Mouse (Mus musculus) brain, embryonic 14.5 days (tissue): Measurements from ENCODE around the gene Dchs1. TPM values are rescaled to one million over a fixed set of nuclear protein-coding genes. Genes with fewer than 3 reads are reported as not detected.

Experiments used
- DNase-seq: peaks from one replicate; pipeline ENCODE4 v3.0.0-alpha.2; 2011; ENCODE audit warnings: low read depth
- CTCF ChIP-seq: fragments of 200-500 bp; IDR thresholded peaks from 2 replicates; pipeline ENCODE4 v1.5.1; 2012; ENCODE audit warnings: inconsistent platforms, mild to moderate bottlenecking, moderate library complexity, borderline replicate concordance; ENCODE audit not compliant: insufficient read depth, insufficient read length; ENCODE audit errors: extremely low read depth
- POLR2A ChIP-seq: fragments of 200-500 bp; IDR thresholded peaks from 2 replicates; pipeline ENCODE4 v1.6.1; 2012; ENCODE audit warnings: mild to moderate bottlenecking, inconsistent platforms, borderline replicate concordance; ENCODE audit not compliant: poor library complexity, insufficient read depth, insufficient read length, severe bottlenecking; ENCODE audit errors: extremely low read depth
- polyA plus RNA-seq: library from polyadenylated mRNA; depleted of rRNA; stranded (reverse); fragments of >200 nt; gene quantifications from 2 replicates; pipeline ENCODE4 v1.2.3, GENCODE M21; 2012

Gene Dchs1
- polyA plus RNA-seq, 1 experiment, result 87.4 TPM

DNA sequence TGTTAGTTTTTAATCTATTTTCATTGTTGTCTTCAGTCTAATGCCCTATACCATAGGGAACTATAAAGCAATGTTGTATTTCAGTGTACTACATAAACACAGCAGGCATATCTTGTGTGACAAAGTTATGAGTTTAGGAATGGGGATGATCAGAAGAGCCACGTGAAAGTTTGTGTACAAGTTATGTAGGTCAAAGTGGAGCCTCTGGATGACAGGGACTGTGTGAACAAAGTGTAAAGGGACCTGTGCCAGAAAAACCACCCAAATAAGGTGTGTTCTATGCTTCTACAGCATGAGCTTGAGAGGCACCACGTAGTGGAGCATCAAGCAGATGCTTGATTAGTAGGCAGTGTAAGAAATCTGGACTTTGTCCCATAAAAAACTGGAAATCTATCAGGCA is 19.3 kb upstream of the Dchs1 start:
- no peak for TF ChIP-seq POLR2A
- no peak for TF ChIP-seq CTCF
- DNase-seq, result no peak

DNA sequence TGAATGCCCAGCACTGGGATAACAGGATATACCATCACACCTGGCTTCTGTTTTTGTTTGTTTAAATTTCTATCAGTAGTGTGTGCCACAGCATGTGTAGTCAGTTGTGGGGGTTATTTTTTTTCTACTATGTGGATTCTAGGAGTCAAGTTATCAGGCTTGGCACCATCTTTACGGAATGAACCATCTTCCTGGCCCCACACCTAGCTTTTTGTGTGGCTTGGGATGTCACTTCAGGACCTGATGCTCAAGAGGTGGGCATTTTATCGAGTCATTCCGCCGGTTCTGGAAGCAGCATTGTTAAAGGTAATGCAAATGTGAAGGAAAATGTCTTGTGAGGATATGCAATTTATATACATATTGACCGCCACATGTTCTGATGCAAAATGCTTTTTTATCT is 18.7 kb upstream of the Dchs1 start:
- no peak for DNase-seq
- no peak for TF ChIP-seq POLR2A

DNA sequence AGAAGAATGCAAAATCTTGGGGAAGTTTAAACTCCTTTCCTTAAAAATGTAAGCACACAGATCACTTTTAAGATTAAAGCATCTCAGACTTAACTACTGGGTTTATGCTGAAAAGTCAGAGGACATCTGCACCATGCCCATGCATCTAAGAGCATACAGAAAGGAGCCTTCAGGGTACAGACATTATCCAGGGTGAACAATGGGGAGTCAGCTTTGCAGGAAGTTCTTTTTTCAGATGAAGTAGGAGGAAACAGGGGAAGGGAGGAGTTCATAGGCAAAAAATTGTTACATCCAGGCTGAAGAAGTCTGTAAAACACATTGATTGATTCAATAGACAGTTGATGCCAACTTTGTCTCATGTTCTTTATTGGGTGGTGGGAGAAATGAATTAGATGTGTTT is 16.0 kb upstream of the Dchs1 start:
- DNase-seq, result no peak
- TF ChIP-seq CTCF (no peak), POLR2A (no peak)

DNA sequence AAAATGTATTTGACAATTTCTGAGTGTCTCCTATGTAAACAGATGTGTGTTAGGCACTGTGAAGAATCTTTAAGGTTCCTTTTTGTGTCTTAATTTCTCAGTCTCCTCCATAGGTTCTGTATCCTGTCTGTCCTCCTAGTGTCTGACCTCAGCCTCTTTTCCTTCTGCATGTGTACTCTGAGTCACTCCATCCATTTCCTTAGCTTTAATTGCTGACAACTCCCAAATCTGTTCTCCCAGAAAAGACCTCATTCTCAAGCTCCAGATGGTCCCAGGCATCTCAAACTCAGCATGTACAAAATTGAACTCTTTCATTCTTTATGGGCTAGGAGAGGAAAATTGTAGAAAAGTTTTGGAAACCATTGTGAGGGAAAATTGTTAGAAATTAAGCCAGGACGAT is 15.3 kb upstream of the Dchs1 start:
- no peak for TF ChIP-seq POLR2A
- no peak for TF ChIP-seq CTCF
- no peak for DNase-seq

DNA sequence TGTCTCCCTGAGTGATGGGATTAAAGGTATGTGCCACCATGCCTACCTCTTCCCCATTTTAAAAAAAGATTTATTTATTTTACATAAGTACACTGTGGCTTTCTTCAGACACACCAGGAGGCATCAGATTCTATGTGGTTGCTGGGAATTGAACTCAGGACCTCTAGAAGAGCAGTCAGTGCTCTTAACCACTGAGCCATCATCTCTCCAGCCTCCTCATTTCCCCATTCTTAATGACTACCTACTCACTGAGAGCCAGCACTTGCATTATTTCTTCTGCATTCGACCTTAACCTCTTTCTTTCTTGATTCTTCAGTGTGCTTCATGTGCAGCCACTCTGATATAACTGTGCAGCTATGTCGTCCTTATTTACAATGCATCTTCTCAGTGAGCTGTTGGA is 14.9 kb upstream of the Dchs1 start:
- no peak for DNase-seq
- TF ChIP-seq POLR2A (no peak), CTCF (no peak)

DNA sequence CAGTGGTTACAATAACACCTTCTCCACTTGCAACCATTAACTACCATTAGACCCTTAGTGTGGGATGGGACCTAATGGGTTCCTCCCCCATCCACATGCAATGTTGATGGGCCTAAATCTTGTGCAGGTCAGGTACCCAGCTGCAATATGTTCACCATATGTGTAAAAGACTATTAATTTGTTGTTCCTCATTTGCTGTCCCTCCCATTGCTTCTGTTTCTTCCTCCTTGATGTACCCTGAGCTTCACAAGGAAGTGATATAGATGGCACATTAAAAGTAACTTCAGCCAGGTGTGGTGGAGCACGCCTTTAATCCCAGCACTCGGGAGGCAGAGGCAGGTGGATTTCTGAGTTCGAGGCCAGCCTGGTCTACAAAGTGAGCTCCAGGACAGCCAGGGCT is 9.5 kb upstream of the Dchs1 start:
- no peak for DNase-seq
- TF ChIP-seq CTCF (no peak), POLR2A (no peak)

DNA sequence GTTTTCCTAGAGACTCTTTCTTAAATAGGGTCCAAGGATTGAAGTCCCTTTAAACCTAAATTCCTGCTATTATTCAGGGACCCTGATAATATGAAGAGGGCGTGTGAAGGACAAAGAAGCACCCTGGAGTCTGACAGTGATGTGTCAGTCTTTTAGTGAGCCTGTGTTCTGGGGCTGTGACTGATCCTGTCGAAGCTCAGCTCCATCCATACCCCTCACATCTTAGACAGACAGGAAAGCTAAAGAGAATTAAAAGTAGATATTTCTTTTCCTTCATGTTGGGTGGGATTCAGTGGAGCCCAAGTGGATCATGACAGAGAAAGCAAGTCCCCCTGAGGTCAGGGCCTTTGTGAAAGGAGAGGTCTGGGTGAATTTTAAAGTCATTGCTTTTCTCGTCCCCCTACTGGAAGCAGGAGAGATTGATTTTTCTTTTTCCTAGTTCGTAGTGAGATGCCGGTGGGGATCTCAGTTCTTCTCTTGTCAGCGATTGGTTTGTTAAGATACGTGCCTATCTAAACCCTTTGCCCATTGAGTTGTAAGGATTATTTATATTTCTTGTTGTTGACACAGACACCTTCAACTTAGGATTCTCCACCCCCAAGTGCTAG is 8.4 kb upstream of the Dchs1 start:
- TF ChIP-seq POLR2A, result no peak
- TF ChIP-seq CTCF, result peak; percentile 27; the same call in 1 of the 2 replicates
- no peak for DNase-seq

DNA sequence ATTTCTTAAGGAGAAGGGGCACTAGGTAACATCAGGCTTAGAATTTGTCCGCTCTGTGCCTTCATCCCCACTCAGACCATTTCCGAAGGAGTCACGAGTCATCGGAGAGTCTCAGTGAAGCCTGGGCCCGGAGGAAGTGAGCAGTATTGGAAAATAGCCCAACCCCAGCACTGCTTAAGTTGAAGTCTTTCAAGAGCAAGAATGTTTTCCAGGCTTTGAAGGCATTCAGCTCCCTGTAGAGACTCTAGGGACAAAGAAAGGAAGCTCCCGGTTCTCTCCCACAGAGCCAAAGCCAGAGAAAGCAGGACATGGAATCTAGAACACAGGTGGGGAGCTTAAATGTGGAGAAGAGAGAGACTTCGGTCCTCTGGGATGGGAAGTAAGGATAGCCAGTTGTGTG is 6.2 kb upstream of the Dchs1 start:
- TF ChIP-seq CTCF (no peak), POLR2A (no peak)
- DNase-seq, result no peak

DNA sequence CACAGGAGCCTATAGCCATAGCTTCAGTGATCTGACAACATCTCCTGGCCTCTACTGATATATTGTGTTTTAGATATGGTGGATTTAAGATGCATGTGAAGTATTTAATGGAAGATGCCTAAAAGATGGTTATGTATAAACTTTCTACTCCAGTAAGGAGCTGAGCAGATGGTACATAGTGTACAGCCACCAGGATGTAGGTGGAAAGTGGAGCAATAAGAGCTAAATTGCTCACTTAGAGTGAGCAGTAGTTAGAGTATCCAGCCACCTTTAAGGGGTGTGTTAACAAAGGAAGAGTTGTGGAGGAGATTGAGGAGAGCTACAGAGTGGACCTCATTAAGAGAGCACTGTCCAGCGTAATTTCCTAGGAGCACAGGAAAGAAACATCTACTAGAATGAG is 3.7 kb upstream of the Dchs1 start:
- no peak for DNase-seq
- no peak for TF ChIP-seq CTCF
- no peak for TF ChIP-seq POLR2A

DNA sequence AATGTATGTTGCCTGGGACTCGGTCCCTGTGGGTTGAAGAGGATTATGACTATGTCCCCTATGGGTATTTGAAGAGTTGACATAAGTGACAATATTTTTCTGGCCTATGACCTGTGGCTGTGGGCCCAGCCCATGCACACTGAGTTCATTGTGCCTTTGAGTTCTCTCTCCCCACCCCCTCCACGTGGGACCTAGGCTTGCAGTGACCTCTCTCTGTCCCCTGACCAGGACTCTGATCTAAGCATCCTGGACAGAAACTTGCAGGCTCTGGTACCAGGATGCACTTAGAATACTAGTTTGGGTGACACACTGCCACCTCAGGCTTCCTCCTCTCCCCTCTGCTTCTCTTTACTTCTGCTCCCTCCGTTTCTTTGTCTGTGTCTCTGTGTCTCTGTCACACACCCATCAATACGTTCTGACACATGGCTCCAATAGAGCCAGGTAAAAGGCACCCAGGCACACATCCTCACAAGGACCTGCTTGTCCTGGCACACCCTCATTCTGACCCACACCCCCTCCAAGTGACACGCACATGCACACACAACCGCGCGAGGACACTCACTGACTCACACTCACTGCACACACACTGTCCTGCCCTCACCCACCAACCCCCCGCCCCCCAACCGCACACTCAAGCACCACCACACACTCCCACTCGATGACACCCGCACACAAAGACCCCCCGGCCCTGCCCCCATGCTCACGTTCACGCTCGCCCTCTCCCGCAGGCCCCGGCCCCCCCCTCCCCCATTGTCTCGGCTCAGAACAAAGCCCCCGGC is 759 bp downstream of the Dchs1 start:
- peak; percentile 68 for DNase-seq
- TF ChIP-seq POLR2A (no peak), CTCF (no peak)

DNA sequence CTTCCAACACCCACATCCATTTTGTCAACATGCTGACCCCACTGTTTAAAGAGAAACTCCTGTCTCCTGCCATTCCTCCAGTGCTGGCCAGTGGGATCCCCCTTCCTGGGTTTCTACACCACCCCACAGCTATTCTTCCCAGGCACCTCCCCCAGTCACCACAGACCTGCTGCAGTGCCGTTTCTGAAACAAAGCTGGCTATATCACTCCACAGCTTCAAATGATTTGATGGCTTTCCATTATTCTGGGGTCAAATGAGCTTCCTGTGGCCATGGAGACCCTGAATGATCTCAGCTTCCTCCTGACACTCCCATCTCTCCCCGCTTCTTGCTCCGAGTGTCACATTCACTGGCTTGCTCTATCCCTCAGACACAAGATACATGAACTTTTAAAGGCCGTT is 2.9 kb downstream of the Dchs1 start:
- TF ChIP-seq POLR2A, result no peak
- no peak for TF ChIP-seq CTCF
- no peak for DNase-seq

DNA sequence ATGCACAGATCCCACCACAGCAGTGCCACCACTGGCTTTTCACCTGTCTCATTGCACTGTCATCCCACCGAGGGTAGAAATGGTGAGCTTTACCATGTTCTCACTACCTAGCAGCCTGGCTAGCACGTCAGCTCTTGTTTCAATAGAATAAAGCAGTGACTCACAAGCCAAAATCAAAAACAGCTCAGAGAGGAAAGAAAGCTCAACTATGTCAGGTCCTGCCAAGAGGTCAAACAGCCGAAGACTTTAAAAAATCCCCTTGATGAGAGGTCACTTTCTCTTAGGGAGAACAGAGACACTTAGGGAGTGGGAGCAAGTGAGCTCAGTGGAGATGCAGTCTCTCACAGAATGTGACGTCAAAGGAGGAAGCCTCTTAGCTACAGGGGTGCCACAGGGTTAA is 3.6 kb downstream of the Dchs1 start:
- TF ChIP-seq CTCF, result no peak
- no peak for TF ChIP-seq POLR2A
- no peak for DNase-seq

DNA sequence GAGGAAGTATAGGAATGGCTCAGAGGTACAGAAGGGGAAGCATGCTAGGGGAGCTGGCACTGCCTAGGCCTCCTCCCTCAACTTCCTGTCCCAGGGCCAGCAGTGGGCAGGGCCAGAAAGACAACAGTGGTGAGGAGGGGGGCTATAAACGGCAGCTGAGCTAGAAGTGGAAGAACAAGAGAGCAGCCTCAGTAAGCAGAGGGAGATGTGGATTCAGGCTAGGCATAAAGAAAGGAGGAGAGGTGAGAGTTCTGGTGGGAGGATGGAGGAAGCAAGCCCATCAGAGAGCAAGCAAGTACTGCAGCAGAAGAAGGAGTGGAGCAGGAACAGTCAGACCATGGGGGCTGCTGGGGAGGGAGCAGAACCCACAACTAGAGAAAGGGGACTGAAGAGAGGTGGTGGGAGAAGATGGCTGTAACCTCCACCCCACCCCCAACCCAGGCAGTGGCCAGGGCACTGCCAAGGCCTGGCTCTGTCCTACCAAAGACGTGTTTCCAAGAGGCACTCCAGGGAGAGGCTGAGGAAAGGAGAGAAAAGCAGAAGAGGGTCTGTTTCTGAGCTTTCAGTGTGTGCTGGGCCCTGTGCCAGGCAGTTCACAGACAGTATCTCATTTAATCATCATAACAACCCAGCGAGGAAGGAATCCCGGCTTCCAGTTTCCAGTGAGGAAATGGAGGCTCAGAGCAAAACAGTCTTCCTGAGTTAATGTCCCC is 8.7 kb downstream of the Dchs1 start:
- DNase-seq, result peak; percentile 64
- TF ChIP-seq CTCF, result no peak
